Mouse (Mus musculus) urinary bladder, adult 18-20 months (tissue): ENCODE measurements around the gene Echdc2.
"Not testable (repeated sequence)": the region's sequence is repeated elsewhere in the genome, so short reads cannot be mapped to it uniquely, and the experiment has no call there.

ENCODE experiments used
- DNase-seq, 2 experiments: peaks; one replicate each; pipeline ENCODE4 v3.0.0; 2022; ENCODE audit warnings: low spot score in 2 of 2, mixed read lengths in 2 of 2

Gene Echdc2

DNA sequence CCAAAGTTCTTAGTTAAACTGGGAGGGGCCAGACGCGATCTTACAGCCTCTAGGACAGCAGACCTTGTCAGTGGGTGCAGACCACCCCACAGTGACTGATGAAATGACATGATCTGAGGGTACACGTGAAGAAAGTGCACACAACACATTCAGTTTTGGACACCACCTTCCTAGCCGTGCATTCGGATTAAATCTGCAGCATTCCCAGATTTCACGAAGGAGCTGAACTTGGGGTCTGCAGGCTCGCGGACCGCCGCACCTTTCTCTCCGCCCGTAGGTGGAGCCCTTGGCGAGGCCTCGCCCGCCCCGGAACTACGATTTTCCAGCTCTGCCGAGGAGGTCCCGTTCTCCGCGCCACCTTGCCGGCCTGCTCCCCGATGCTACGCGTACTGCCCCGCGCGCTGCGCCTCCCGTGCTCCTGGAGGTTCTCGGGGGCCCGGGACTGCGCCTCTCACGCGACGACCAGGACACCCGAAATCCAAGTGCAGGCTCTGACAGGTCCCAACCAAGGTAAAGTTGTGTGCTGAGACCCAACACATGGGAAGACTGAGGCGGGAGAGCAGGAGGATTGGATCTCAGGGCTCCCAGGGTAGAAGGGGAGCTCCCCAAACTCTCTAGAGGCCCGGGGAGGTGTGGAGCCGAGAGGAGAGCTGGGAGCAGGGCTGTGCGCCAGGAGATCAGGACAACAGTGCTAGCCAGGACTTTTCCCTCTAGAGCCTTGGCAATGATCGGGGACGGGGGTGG is at the start of gene Echdc2:
TSS of gene Echdc2 (plus strand) at position 286 of the 744 bp plus-strand sequence.
- peak; percentile 35 to 49 for DNase-seq

DNA sequence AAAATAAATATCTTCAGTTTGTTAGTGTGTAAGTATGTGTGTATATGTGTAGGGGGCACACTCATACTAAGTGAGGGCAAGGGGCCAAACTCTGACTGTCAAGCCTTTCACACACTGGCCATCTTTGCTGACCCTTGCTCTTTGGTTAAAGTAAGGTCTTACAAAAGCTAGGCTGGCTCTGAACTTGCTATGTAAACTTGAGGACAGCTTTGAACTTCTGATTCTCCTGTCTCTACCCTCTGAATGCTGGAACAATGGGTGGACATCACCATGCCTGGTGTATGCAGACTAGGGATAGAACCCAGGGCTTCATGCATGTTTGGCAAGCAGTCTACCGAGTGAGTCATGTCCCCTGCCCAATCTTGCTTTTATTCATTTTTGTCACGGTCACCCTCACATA is 48.8 kb upstream of the Echdc2 start:
- no peak for DNase-seq

DNA sequence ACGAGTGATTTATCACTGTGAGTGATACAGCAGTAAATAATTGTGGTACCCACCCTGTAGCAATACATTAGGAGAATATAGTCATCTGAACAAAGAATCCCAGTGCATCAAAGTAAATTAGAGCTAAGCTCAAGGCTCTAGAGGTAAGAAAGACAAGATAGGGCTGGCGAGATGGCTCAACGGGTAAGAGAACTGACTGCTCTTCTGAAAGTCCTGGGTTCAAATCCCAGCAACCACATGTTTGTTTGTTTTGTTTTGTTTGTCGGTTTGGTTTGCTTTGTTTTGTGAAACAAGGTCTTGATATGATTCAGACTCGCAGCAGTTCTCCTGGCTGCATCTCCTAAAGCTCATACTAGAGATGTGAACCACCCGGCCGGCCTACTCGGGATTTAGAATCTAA is 47.7 kb upstream of the Echdc2 start:
- peak in 1 of 2 experiments; percentile 9 for DNase-seq

DNA sequence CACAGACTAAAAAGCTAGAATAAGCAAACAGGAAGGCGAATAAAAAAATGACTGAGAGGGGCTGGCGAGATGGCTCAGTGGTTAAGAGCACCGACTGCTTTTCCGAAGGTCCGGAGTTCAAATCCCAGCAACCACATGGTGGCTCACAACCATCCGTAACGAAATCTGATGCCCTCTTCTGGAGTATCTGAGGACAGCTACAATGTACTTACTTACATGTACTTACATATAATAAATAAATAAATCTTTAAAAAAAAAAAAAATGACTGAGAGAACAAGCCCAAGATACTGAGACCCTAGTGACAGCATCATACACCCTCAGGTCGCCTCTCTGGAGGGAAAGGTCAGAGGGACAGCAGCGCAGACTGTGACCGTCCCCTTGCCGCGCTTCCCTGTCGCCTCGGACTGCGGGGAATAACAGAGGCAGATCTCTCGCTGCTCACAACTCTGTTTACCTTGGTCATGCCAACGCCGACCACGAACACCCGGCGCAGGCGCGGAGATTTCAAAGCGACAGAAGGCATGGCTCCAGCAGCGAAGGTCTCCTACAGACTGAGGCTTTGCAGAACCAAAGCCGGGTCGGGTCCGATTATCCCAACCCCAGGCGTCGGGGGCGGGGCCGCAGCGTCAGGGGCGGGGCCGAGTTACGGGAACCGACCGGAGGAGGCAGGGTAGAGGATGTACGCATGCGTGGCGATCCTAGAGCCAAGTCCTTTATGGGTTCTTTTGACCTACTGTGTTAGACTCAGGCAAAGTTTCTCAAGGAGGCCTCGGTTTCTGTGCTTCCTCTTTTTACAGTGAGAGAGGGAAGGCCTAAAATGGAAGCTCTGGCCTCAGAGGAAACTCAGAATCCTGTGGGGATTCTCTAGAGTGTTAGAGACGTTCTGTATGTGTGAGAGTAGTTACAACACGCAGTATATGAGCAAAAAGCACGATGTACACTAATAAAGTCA is 47.0 kb upstream of the Echdc2 start:
- DNase-seq, result peak; percentile 91 to 96

DNA sequence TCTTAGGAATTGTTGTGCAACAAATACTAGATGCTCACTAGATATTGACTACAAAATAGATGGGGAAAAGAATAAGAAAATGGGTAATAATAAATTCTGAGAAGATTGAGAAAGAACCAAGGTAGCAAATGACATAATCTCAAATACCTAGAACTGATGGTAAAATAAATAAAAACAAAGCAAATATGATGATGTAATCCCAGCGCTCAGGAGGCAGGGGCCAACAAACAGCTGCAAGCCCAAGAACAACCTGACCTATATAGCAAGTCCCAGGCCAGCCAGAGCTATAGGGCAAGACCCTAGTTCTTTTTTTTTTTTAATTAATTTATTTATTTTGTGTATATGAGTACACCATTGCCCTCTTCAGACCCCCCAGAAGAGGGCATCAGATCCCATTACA is 41.1 kb upstream of the Echdc2 start:
- no peak for DNase-seq

DNA sequence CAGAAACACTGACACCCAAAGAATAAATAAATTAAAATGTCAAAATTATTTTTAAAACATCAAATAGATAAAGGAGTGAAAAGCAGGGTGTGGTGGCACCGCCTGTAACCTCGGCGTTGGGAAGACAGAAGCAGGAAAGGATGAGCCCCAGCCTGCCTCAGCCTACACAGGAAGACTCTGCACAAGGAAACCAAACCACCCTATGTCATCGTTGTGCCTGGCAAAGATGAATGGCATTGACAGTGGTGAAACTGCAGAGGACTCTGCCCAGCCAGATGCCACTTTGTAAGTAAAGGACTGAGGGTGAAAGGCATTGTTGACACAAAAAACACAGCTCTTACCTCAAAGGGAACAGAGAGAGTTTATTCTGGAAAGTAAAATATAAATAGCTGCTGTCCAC is 39.0 kb upstream of the Echdc2 start:
- DNase-seq, result no peak

DNA sequence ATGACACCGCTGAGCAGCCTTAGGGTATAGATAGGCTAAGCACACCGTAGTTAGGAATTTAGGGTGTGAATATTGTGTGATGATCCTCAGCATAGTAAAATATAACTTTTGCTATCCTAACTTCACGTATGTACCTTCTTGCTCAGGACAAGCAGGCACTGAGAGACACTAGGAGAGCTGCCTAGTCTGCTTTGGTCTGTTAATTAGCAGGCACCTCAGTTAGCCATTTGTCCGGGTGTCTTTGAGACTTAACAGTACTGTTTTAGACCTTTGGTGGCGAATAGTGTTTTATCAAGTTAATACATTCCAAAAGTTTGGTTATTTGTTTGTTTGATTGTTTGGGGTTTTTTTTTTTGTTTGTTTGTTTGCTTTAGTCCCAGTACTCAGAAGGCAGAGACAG is 37.7 kb upstream of the Echdc2 start:
- no peak for DNase-seq

DNA sequence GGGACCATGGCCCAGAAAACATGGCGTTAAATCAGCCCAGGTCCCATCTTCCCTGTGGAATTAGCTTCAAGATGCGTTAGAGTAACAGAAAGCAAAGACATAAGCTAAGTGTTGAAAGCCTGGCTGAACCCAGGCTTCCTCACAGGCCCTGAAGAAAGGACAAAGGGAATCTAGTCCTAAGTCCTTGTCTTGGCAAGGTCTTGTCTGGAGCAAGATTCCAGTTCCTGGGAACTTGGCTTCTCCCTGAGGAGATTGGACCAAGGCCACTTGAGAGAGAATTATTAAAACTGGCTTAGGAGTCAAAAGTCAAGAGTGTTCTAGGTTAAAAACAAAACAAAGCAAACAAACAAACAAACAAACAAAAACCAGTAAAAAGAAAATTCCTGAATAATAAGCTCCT is 36.9 kb upstream of the Echdc2 start:
- no peak for DNase-seq

DNA sequence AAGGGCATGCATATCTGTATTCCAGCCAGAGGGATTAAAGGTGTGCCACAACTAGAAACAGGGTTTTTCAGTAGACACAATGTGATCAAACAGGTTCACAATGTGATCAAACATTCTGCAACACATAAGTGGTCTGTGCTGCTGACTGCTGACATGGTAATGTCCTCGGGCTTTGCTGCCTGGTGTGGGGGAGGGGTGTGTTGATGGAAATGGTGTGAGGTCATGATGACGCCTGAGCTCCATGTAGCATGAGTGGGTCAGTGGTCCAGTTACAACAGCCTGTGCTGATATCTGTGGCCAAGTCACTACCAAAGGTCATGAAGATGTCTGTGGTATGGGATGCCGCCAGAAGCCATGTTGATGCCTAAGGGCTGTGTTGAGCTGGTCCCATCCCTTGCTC is 34.8 kb upstream of the Echdc2 start:
- DNase-seq, result no peak

DNA sequence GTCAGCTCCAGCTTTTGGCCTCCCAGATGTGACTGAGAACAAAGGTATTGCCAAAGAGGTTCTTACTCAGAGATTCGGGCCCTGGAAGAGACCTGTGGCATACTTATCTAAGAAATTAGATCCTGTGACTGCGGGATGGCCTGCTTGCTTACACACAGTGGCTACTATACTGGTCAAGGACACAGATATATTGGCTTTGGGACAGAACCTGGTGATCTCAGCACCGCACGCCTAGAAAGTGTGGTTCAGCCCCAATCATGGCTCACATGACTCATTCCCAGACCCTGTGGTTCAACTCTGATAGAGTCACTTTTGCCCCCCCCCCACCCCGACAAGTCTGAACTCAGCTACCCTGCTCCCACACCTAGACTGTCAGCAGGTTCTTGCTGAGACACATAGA is 28.3 kb upstream of the Echdc2 start:
- no peak for DNase-seq

DNA sequence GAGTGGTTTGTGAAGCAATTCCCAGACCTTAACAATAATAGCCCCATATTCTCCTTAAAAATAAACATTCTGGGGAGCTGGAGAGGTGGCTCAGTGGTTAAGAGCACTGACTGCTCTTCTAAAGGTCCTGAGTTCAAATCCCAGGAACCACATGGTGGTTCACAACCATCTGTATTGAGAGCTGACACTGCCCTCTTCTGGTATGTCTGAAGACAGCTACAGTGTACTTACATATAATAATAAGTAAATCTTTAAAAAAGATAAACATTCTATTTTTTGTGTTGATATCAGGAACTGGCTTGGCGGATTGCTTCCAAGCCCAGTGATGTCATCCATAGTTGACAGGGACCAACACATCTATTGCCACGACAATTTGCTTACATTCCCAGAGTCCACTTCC is 22.1 kb upstream of the Echdc2 start:
- DNase-seq, result not testable (repeated sequence)

DNA sequence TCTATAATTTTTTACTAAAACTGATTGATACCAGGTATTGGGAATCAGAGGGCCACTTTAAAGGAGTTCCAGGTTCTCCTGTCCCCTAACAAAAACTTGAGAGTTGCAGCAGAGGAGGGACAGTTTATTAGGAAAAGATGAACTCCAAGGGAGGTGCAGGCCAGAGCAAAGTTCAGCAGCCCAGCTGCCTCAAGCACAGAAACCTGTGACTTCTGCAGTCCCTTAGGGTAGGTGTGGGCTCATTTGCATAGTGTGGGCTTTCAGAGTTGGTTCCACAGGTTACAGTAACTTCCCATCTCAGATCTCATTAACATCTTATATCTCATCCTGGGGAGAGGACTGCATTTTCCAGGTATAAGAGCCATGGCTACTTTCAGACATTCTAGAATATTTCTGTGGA is 21.5 kb upstream of the Echdc2 start:
- no peak for DNase-seq

DNA sequence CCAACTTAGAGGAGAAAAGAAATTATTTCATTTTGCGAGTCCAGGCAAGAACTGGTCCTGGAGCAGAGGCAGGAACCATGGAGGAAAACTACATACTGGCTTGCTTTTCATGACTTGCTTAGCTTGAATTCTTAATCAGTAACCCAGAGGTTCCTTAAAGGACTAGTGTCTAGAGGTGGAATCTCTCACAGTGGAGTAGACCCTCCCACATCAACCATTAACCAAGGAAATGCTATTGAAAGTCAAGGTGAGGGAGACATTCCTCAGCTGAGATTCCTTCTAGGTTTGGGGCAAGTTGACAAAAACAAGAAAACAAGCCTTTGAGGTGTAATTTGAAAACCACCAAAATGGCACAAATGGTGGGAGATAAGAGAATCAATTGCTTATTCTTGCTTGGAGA is 20.4 kb upstream of the Echdc2 start, which contains the start of gene Scp2:
TSS of gene Scp2 (minus strand) at position 119 of the 400 bp plus-strand sequence.
- no peak for DNase-seq

DNA sequence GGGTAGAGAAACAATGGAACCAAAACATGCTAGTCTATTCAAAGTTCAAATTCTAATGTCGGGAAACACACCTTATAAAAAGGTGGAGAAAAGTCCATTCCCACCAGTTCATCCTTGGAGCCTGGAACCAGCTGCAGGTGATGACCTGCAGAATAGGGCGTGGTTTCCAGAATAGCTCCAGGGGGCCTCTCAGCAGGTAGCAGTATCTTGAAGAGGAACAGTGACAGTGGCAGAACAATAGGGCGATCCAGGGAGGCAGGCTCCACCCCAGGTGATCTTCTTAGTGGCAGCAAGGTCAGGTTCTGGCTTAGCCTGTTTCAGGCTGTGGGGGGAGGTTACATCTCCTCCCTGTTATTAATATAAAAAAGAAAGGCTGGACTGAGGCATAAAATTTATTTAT is 19.7 kb upstream of the Echdc2 start:
- not testable (repeated sequence) for DNase-seq

DNA sequence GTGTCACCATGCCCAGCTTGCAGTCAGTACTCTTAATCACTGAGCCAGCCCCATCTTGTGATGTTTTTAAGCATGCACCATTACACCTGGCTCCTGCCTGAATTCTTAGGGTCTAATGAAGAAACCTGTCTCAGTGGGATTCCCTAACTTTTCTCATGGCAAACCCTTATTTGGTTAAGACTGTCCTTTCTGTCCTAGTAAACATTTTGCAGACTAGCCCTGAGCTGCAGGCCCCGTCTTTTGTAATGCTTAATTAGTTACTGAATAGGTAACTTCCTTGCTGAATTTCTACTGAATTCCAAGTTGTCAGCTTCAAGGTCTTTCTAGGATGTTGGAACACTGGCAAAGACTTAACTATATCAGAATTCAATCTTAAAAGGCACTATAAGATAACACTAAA is 10.1 kb upstream of the Echdc2 start:
- DNase-seq, result not testable (repeated sequence)

DNA sequence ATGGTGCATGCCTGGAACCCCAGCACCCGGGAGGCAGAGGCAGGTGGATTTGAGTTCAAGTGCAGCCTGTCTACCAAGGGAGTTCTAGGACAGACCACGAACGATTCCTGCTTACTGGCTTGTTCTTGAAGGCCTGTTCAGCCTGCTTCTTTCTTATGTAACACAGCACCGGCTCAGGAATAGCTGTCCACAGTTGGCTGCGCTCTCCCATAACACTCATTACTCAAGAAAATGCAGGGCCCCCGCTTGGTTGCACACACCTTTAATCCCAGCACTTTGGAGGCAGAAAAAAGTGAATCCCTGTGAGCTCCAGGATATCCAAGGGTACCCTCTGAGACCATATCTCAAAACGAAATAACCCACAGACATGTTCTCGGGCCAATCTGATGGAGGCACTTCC is 3.3 kb upstream of the Echdc2 start:
- no peak for DNase-seq

DNA sequence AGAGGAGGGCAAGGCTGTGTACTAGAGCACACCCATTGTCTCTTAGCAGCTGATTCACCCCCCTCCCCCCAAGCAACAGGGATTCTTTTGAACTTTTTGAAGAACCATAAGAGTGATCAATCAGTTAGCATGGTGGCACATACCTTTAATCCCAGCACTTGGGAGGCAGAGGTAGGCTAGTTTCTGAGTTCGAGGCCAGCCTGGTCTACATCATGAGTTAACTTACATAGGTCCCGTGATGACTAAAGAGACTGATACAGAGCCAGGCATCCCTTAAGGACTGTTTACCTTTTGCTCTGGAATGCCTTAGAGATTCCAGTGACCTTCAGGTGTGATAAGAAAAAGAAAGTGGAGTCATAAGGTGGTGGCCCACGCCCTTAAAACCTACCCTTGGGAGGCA is 1.9 kb upstream of the Echdc2 start:
- no peak for DNase-seq

DNA sequence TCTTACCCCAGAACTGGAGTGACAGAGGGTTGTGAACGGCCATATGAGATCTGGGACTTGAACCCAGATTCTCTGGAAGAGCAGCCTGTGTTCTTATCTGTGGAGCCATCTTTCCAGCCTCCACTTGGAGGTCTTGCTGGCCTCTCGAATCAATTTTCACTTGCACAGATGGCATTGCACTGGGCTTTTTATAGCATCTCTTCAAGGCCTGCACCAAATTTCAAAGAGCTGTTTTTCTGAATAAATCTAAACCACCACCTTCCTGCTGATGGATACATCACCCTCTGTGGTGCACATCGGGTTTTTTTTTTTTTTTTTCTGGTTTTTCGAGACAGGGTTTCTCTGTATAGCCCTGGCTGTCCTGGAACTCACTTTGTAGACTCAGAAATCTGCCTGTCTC is 1.6 kb downstream of the Echdc2 start:
- no peak for DNase-seq

DNA sequence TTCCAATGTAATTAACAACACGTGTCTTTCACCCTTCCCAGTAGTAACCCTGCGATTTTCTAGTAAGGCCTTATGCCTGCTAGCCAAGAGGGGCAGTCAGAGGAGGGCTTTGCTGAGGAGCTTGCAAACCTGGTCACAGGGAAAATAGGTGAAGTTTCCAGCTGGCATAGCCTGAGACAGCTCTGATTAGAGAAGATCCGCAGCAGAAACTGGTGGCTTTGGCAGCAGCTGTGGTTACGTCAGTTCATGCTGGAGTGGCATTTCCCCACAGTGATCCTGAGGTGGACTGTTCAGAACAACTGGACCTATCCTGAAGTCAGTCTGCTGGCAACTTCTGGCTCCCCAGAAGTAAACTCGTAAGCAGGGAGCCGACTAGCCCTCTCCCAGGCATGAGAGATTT is 2.8 kb downstream of the Echdc2 start:
- no peak for DNase-seq

DNA sequence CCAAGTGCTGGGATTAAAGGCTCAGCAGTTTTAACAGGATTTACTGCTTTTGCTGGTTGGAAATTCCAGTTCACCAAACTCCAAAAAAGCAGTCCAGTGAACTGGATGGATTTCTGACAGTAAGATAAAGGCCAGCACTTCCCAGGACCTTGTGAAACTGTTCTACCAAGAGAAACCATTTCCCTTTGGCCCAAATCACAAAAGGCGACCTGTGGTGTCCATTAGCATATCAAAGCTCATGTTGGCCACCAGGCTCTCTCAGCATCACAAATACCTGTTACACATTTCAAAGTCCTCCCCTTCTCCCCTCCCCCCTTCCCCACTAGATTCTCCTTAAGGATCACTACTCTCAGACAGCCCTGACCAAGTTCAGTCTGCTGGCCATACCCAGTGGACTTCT is 17.0 kb downstream of the Echdc2 start:
- DNase-seq, result no peak

DNA sequence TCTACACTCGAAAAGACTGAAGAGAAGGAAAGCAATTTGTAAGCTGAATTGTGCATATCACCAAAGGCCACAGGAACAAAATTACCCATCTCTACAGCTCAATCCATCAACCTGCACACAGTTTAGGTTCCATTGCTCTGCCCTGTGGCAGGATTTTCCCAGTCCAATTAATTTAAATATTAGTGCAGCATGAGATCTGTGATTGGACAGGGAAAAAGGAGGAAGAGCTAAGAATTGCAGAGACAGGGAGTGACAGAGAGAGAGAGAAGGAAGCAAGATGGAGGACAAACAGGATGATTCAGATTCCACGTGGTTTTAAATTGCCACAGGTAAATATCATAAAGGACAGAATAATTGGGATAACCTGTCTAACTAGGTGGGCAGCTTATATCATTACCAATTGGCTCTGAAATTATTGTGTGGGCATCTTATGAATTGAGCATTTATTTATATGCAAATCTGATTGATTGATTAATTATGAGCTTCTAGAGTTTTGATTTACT is 27.6 kb downstream of the Echdc2 start:
- no peak for DNase-seq

DNA sequence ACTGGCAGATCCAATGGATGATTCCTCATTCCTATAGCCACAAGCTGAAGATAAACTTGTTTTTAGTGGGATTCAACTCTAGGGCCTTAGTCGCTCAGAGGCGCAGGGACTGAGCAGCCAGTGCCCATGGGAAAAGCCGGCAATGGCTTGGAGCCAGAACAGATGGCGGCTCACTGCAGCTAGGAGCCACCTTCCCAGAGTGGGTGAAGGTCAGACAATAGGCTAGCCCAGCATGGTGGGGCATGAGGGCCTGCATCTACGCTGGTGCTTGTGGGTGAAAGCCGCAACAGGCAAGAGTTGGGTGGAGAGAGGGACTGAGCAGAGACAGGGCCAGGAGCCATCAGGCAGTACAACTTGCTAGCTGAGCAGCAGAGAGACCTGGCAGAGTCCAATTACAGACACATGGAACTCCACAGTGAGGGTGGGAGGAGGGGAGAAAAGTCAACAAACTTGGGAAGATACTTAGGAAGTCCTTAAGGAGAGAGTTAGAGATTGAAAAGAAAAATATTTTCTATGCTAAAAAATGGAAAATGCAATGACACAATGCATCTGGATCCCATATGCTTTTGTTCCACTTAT is 31.1 kb downstream of the Echdc2 start:
- no peak for DNase-seq
